Mouse (Mus musculus): ENCODE measurements around the gene Spata17.

Spata17 gene

GRCm38 (mm10) chr1:187003441-187003861 lies 211.8 kb downstream of the Spata17 start:
- TF ChIP-seq CTCF (conservative IDR thresholded peaks at IDR 0.05; ENCODE audit: low read length): no peak
- TF ChIP-seq POU5F1 (IDR thresholded peaks at IDR 0.05; ENCODE audit: borderline replicate concordance, low read length): no peak
- no peak for TF ChIP-seq NANOG (IDR thresholded peaks at IDR 0.05; ENCODE audit: borderline replicate concordance, low read length)
- no peak overlapping the region for H3K4me3 ChIP-seq (replicated peaks; ENCODE audit: low read length)
- H3K4me1 ChIP-seq (replicated peaks; ENCODE audit: low read depth, low read length): no peaks in the 10 kb centered on the region

GRCm38 (mm10) chr1:186997596-186998304 lies 217.5 kb downstream of the Spata17 start:
- H3K4me1 ChIP-seq (replicated peaks; ENCODE audit: low read depth, low read length): no peaks in the 10 kb centered on the region
- H3K27me3 ChIP-seq (ENCODE audit: insufficient read depth, low read length): no peaks in the 10 kb centered on the region
- H3K36me3 ChIP-seq (ENCODE audit: insufficient read depth, low read length): no peaks in the 10 kb centered on the region
- H3K4me3 ChIP-seq (replicated peaks; ENCODE audit: low read length): no peak overlapping the region
- TF ChIP-seq CTCF (conservative IDR thresholded peaks at IDR 0.05; ENCODE audit: low read length) (no peak), POU5F1 (IDR thresholded peaks at IDR 0.05; ENCODE audit: borderline replicate concordance, low read length) (no peak), NANOG (IDR thresholded peaks at IDR 0.05; ENCODE audit: borderline replicate concordance, low read length) (no peak)
- no peaks in the 10 kb centered on the region for H3K9me3 ChIP-seq (ENCODE audit: low read length)

More at GRCm38 (mm10) chr1:187003441-187003861, 211.8 kb downstream of the Spata17 start:
- Histone ChIP-seq H3K36me3 (ENCODE audit: insufficient read depth, low read length) (no peaks in the 10 kb centered on the region), H3K27me3 (ENCODE audit: insufficient read depth, low read length) (peaks cover 2% of the 10 kb centered on the region; the same call in 1 of the 2 replicates), H3K9me3 (ENCODE audit: low read length) (no peaks in the 10 kb centered on the region)

All from E14TG2a.4 (cell line).